Mouse (Mus musculus): ENCODE measurements around the gene Ttll12. TPM values are rescaled to one million over a fixed set of nuclear protein-coding genes. Genes with fewer than 3 reads are reported as not detected.

Gene Ttll12
- total and polyA plus RNA-seq, 3 experiments: 21.9 to 40.0 (median 31.1) TPM

- Histone ChIP-seq H3K27me3 (replicated peaks) (peaks cover 62% of the 10 kb centered on the region), H3K4me2 (ENCODE audit: insufficient read depth, low read depth, poor library complexity, severe bottlenecking) (no peak overlapping the region), H3K27ac (ENCODE audit: insufficient read depth, low read depth) (no peak overlapping the region), H3K9ac (ENCODE audit: insufficient read depth, low read depth) (no peak overlapping the region), H3K79me2 (replicated peaks; ENCODE audit: control insufficient read depth, extremely low read depth, insufficient read depth, poor library complexity, severe bottlenecking) (no peaks in the 10 kb centered on the region), H3K4me3 (replicated peaks in 1 of 3; ENCODE audit: low read depth in 2 of 3, low read length in 2 of 3, poor library complexity in 1 of 3) (no peak overlapping the region), H3K36me3 (replicated peaks in 1 of 2; ENCODE audit: control insufficient read depth in 1 of 2, insufficient read depth in 1 of 2, low read length in 1 of 2) (no peaks in the 10 kb centered on the region), H3K9me3 (replicated peaks; ENCODE audit: low read length) (peaks cover 23% of the 10 kb centered on the region), H3K4me1 (ENCODE audit: control insufficient read depth in 1 of 2, insufficient read depth in 2 of 2) (0 out of 4 replicates have a peak, but pooled peaks cover 0 to 3% of the 10 kb centered on the region in 2 experiments)
- no peak for TF ChIP-seq NRF1 (IDR thresholded peaks at IDR 0.05; ENCODE audit: low read depth, low read length)
- no peak for TF ChIP-seq BHLHE40 (IDR thresholded peaks at IDR 0.05; ENCODE audit: low read depth, low read length)
- no peak for TF ChIP-seq RCOR1 (conservative IDR thresholded peaks at IDR 0.05; ENCODE audit: low read depth, low read length)
- TF ChIP-seq MEF2A (IDR thresholded peaks at IDR 0.05; ENCODE audit: borderline replicate concordance, low read depth, low read length): no peak
- no peak for TF ChIP-seq ZC3H11A (IDR thresholded peaks at IDR 0.05; ENCODE audit: low read depth, low read length)
- no peak for TF ChIP-seq ETS1 (conservative IDR thresholded peaks at IDR 0.05; ENCODE audit: low read depth, low read length)
- TF ChIP-seq ELF1 (IDR thresholded peaks at IDR 0.05; ENCODE audit: low read depth, low read length): no peak
- DNase-seq (ENCODE audit: extremely low read depth): no peak
- in situ Hi-C loops (cut with MboI; ENCODE audit: low pct_ligation_motif_present, low pct_unique_long_range_greater_than_20kb, low sequenced_read_pairs): no loop called here
- dilution Hi-C loops (cut with MboI; ENCODE audit: extremely low pct_ligation_motif_present, extremely low pct_unique_long_range_greater_than_20kb, low sequenced_read_pairs): no loop called here
Measured at GRCm38 (mm10) chr15:83626142-83626645, 31.2 kb upstream of the Ttll12 start.

DNA sequence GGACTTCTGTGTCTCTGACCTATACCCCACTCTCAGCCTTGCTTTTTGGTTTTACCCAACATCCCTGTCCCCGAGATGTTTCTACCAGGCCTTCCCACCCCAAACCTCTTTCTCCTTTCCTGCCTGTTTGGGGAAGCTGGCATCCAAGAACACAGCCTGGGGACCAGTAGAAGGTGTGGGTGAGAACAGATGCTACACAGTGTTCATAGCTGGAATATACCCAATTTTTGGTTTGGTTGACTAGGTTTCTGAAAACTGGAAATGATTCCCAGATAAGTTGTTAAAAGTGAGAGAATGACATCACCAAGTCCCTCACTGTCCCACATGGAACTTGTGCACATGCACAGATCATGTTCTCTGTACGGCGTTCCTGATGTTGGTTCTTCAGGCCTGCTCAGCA lies 20.3 kb upstream of the Ttll12 start:
- no peaks in the 10 kb centered on the region for H3K36me3 ChIP-seq (replicated peaks in 1 of 2; ENCODE audit: control insufficient read depth in 1 of 2, insufficient read depth in 1 of 2, low read length in 1 of 2)
- H3K9ac ChIP-seq (ENCODE audit: insufficient read depth, low read depth): no peak overlapping the region
- no peak overlapping the region for H3K4me2 ChIP-seq (ENCODE audit: insufficient read depth, low read depth, poor library complexity, severe bottlenecking)
- 0 out of 4 replicates have a peak, but pooled peaks cover 0 to 2% of the 10 kb centered on the region in 2 experiments for H3K4me1 ChIP-seq (ENCODE audit: control insufficient read depth in 1 of 2, insufficient read depth in 2 of 2)
- dilution Hi-C loops (cut with MboI; ENCODE audit: extremely low pct_ligation_motif_present, extremely low pct_unique_long_range_greater_than_20kb, low sequenced_read_pairs) (no loop called here), in situ Hi-C loops (cut with MboI; ENCODE audit: low pct_ligation_motif_present, low pct_unique_long_range_greater_than_20kb, low sequenced_read_pairs) (no loop called here)
- H3K4me3 ChIP-seq (replicated peaks in 1 of 3; ENCODE audit: low read depth in 2 of 3, low read length in 2 of 3, poor library complexity in 1 of 3): no peak overlapping the region
- TF ChIP-seq GABPA (IDR thresholded peaks at IDR 0.05; ENCODE audit: insufficient replicate concordance, low read depth, low read length) (no peak), KAT2A (IDR thresholded peaks at IDR 0.05; ENCODE audit: insufficient replicate concordance, low read length) (no peak), CHD1 (IDR thresholded peaks at IDR 0.05; ENCODE audit: low read depth, low read length) (no peak), EP300 (IDR thresholded peaks at IDR 0.05; ENCODE audit: low read length) (no peak), SMC3 (IDR thresholded peaks at IDR 0.05; ENCODE audit: low read depth, low read length) (no peak), CTCF (conservative IDR thresholded peaks at IDR 0.05 in 1 of 2, IDR thresholded peaks at IDR 0.05 in 1 of 2; ENCODE audit: low read depth in 2 of 2, low read length in 2 of 2) (no peak), IRF4 (IDR thresholded peaks at IDR 0.05; ENCODE audit: low read depth, low read length) (no peak), POLR2A (IDR thresholded peaks at IDR 0.05; ENCODE audit: low read depth, low read length) (no peak), MAZ (IDR thresholded peaks at IDR 0.05; ENCODE audit: low read depth, low read length) (no peak), NELFE (IDR thresholded peaks at IDR 0.05; ENCODE audit: low read depth, low read length) (no peak), MAX (IDR thresholded peaks at IDR 0.05; ENCODE audit: low read length) (no peak), ZNF384 (IDR thresholded peaks at IDR 0.05; ENCODE audit: low read depth, low read length) (no peak), MEF2A (IDR thresholded peaks at IDR 0.05; ENCODE audit: borderline replicate concordance, low read depth, low read length) (no peak), ZMIZ1 (IDR thresholded peaks at IDR 0.05; ENCODE audit: low read depth, low read length) (no peak), ETS1 (conservative IDR thresholded peaks at IDR 0.05; ENCODE audit: low read depth, low read length) (no peak), CHD2 (IDR thresholded peaks at IDR 0.05; ENCODE audit: low read length) (no peak)
- no peak for DNase-seq (ENCODE audit: extremely low read depth)
- H3K79me2 ChIP-seq (replicated peaks; ENCODE audit: control insufficient read depth, extremely low read depth, insufficient read depth, poor library complexity, severe bottlenecking): no peaks in the 10 kb centered on the region
- peaks cover 91% of the 10 kb centered on the region for H3K27me3 ChIP-seq (replicated peaks)
- H3K27ac ChIP-seq (ENCODE audit: insufficient read depth, low read depth): no peak overlapping the region
- H3K9me3 ChIP-seq (replicated peaks; ENCODE audit: low read length): no peaks in the 10 kb centered on the region
